Mouse (Mus musculus): ENCODE measurements at regions not wholly inside any gene's neighbourhood (a gene's known extent, or its start where the extent isn't known, plus 50 kb on each side); places are given as distances from the start of the nearest gene placed in this dataset.

DNA sequence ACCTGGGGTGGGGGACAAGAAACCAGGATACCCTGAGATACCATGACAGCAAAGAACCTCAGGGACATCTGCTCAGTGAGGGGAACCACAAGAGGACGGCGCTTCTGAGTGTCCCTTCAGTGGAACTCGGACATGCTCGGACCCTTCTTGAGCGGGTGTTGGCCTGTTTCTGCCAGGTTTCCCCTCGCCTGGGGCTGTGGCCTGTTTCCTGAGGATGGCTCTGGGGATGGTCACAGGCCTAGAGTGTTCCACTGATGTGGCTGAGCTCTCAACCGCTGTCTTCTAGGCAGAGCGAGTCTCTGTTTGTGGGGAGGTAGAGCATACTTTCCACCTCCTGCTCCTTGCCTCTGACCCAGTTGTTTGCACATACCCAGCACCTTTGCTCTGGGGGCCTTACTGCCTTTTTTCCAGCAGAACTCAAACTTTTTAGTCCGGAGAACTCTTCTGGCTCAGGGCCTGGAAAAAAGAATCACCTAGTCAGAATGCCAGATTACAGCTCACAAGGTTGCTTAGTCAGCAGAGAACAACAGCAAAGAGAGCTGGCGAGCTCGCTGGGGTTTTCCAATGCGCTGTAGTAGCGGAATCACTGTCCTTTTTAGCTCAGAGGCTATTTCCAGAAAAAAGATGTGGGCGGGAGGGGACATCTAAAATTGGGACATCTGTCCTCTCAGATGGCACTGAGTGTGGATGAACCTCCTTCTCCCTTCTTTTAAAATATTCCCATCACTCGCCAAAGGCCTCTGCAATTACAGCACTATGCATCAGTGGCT is 65.3 kb downstream of the Med10 start:
- Histone ChIP-seq H3K9me3 (replicated peaks) (peaks cover 2% of the 10 kb centered on the region; the same call in 1 of the 2 replicates), H3K9ac (no peak overlapping the region), H3K4me2 (no peak overlapping the region), H3K27me3 (replicated peaks) (no peaks in the 10 kb centered on the region), H3K36me3 (no peaks in the 10 kb centered on the region), H3K4me1 (no peaks in the 10 kb centered on the region), H3K27ac (no peak overlapping the region), H3K4me3 (no peak overlapping the region)
- WGBS (ENCODE audit: insufficient replicate concordance) = 66% methylated on average over 15 of the region's 15 CpGs
- no peak for ATAC-seq

DNA sequence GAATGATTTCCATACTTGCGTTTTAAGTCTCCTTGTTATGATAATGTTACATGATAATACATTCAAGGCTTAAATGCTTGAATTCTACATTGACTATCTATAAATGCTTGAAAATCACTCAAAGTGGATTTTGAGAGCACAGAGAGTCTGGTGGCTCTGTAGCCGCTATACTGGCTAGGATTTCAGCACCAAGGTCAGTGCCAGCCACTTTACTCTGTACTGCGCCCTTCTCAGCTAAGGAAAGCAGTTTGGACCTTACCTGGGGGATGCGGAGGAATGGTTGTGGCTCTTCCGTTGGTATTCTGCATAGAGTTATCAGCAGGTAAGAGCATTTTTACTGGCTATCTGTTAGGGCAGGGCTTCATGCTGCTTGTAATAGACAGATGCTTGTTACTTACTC is 94.3 kb downstream of the Med10 start:
- Histone ChIP-seq H3K4me2 (no peak overlapping the region), H3K9ac (no peak overlapping the region), H3K27ac (no peak overlapping the region), H3K9me3 (replicated peaks) (no peaks in the 10 kb centered on the region), H3K27me3 (replicated peaks) (no peaks in the 10 kb centered on the region), H3K4me3 (no peak overlapping the region), H3K36me3 (no peaks in the 10 kb centered on the region), H3K4me1 (no peaks in the 10 kb centered on the region)
- 22% methylated on average over 5 of the region's 5 CpGs for WGBS (ENCODE audit: insufficient replicate concordance)
- ATAC-seq = no peak

DNA sequence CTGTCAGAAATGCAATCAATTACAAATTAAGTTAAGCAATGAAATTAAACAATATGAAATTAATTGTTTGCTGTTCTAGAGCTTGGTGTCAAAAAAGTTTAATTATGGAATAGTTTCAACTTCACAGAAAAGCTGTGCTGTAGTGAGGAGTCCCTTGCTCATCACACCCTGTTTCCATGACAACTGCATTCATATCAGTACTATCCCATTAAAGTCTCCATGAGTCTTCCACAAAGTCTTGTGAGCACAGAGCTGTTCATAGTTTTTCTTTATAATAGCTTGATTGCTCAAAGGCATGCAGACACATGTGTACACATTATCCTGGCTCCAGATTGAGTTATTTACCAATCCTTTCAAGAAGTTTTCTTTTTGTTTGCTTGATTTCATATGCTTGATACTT is 98.9 kb downstream of the Med10 start:
- H3K27ac ChIP-seq = no peak overlapping the region
- no peaks in the 10 kb centered on the region for H3K4me1 ChIP-seq
- no peak overlapping the region for H3K4me2 ChIP-seq
- ATAC-seq = no peak
- H3K4me3 ChIP-seq = no peak overlapping the region
- no peaks in the 10 kb centered on the region for H3K36me3 ChIP-seq
- H3K9ac ChIP-seq = no peak overlapping the region
- H3K9me3 ChIP-seq (replicated peaks) = no peaks in the 10 kb centered on the region
- H3K27me3 ChIP-seq (replicated peaks) = no peaks in the 10 kb centered on the region

DNA sequence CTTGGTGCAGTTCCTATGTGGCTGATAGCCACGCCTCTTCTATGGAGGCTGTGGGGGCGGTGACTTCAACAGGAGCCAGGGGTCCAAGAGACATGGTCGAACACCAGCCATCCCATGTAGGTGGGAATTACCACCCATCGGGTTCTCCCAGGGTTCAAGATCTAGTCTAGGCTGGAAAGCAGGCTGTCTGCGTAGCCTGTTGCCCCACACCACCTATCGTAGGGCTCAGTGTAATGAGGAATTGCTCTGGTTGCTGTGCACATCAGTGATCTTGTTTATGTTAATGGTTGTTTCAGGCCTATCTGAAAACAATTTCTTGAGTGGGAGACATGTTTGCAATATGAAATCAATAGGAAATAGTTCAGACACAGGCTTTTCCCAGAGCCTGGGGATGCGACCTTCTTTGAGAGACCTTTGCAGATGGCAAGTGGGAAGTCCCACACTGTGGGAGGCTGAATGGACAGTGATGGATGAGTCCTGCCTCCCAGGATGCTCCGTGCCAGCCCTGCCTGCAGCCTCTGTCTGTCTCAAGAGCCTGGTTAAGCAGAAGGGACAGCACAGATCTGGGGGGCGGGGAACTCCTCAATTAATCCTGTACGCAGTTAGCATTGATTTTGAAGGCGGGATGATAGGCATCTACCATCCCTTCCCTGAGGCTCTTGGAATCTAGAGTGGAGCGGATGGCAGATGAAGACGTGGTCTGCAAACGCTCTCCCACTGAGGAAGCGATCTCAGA is 104.8 kb downstream of the Med10 start:
- no peak overlapping the region for H3K9ac ChIP-seq
- no peaks in the 10 kb centered on the region for H3K9me3 ChIP-seq (replicated peaks)
- H3K27ac ChIP-seq = no peak overlapping the region
- ATAC-seq = no peak
- WGBS (ENCODE audit: insufficient replicate concordance) = 64% methylated on average over 15 of the region's 15 CpGs
- H3K27me3 ChIP-seq (replicated peaks) = no peaks in the 10 kb centered on the region
- no peaks in the 10 kb centered on the region for H3K36me3 ChIP-seq
- H3K4me1 ChIP-seq = no peaks in the 10 kb centered on the region
- no peak overlapping the region for H3K4me2 ChIP-seq
- H3K4me3 ChIP-seq = no peak overlapping the region

DNA sequence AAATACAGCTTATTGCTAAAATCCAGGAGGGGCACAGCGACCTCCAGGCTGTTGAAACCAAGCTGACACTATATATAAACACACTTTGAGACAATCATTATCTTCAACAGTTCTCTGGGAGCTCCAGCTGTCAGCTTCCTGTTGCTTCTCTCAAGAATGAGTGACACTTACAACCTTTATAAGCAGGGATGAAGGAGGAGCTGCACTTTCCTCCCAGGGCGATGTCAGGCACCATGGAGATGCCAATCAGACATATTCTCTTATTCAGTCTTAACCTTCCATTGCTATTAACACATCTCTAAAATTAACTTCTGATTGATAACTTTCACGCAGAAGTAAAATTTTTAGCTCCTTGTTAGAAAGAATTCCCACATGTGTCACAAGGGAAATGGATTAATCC is 113.6 kb downstream of the Med10 start:
- H3K4me1 ChIP-seq = no peaks in the 10 kb centered on the region
- no peaks in the 10 kb centered on the region for H3K36me3 ChIP-seq
- H3K4me3 ChIP-seq = no peak overlapping the region
- no peak overlapping the region for H3K9ac ChIP-seq
- ATAC-seq = no peak
- WGBS (ENCODE audit: insufficient replicate concordance) = 54% methylated on average over 3 of the region's 3 CpGs
- no peaks in the 10 kb centered on the region for H3K9me3 ChIP-seq (replicated peaks)
- no peak overlapping the region for H3K4me2 ChIP-seq
- H3K27me3 ChIP-seq (replicated peaks) = no peaks in the 10 kb centered on the region
- H3K27ac ChIP-seq = no peak overlapping the region

DNA sequence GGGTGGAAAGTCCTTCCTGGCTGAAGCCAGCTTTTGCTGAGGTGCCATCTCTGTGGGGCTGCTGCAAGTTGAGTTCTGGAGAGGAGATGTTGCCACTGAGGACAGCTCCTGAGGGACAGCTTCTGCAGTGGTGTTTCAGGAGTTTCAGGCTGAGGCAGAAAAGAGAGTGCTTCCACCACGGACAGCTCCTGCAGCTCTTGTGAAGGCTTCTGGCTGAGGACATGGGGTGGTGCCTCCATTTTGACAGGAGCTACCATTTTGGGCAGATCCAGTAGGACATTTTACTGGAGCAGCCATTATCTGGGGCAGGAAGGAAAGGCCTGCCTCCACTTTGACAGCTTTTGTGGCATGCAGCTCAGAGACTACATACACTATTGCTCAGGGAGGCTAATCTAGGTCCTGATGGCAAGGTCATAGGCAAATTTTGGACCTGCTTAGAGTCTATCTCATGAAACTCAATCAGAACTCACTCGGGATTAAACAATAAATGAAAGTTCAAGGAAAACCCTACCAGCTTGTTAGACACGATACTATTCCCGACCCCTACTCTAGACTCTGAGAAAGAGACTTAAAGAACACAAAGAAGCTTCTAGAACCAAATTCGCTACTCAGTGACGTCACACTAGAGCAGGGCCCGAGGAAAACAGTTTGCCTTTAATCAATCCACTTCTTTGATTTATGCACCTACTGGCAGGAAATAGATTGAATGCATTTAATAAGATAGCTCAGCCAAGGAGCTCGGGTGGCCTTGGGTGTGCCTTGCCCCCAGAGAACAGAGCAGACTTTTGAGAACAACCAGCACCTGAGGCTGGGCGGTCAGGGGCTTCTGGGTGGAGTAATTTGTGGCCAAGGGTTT is 130.7 kb downstream of the Med10 start:
- no peak overlapping the region for H3K4me2 ChIP-seq
- H3K27ac ChIP-seq = no peak overlapping the region
- no peaks in the 10 kb centered on the region for H3K4me1 ChIP-seq
- no peak for ATAC-seq
- no peak overlapping the region for H3K4me3 ChIP-seq
- H3K9ac ChIP-seq = no peak overlapping the region
- H3K27me3 ChIP-seq (replicated peaks) = no peaks in the 10 kb centered on the region
- WGBS (ENCODE audit: insufficient replicate concordance) = 63% methylated on average over 9 of the region's 9 CpGs
- H3K36me3 ChIP-seq = no peaks in the 10 kb centered on the region
- H3K9me3 ChIP-seq (replicated peaks) = 0 out of 2 replicates have a peak, but pooled peaks cover 7% of the 10 kb centered on the region

DNA sequence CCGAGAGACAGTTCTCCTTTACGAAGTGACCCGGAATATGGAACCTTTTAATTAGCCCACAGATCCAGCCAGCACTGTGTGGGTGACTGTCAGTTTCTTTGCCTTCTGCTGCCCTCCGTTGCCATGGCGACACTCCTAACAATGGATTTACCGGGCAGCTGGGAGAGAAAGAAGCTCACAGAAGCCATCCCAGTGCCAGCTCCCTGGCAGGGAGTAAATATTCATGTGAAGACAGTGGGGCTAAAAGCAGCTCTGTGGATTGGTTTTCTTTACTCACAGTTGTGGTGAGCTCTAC is 131.3 kb downstream of the Med10 start:
- no peaks in the 10 kb centered on the region for H3K36me3 ChIP-seq
- 65% methylated on average over 6 of the region's 6 CpGs for WGBS (ENCODE audit: insufficient replicate concordance)
- no peak overlapping the region for H3K9ac ChIP-seq
- H3K4me2 ChIP-seq = no peak overlapping the region
- 0 out of 2 replicates have a peak, but pooled peaks cover 7% of the 10 kb centered on the region for H3K9me3 ChIP-seq (replicated peaks)
- no peaks in the 10 kb centered on the region for H3K27me3 ChIP-seq (replicated peaks)
- no peaks in the 10 kb centered on the region for H3K4me1 ChIP-seq
- no peak for ATAC-seq
- H3K27ac ChIP-seq = no peak overlapping the region
- no peak overlapping the region for H3K4me3 ChIP-seq

DNA sequence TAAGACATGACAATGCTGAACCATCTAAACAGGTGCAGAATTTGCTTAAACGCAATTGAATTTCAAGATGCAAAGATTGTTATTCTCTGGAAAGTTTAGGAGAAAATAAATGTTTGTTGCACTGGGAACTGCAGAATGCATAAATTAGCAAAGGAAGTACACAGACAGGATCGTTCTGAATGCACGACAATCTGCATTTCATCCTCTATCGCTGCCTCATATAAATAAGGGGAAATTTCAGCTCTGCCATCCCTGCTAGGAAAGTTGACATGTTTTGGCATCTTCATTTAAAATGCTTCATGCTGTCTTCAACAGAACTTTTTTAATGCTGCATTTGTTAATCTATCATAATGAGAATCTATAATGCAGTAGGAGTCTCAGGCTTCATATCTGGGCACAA is 137.6 kb downstream of the Med10 start:
- ATAC-seq = no peak
- H3K4me2 ChIP-seq = no peak overlapping the region
- no peaks in the 10 kb centered on the region for H3K36me3 ChIP-seq
- no peak overlapping the region for H3K9ac ChIP-seq
- H3K4me3 ChIP-seq = no peak overlapping the region
- H3K27ac ChIP-seq = no peak overlapping the region
- WGBS (ENCODE audit: insufficient replicate concordance) = 79% methylated on average over 4 of the region's 4 CpGs
- H3K27me3 ChIP-seq (replicated peaks) = no peaks in the 10 kb centered on the region
- no peaks in the 10 kb centered on the region for H3K9me3 ChIP-seq (replicated peaks)
- H3K4me1 ChIP-seq = no peaks in the 10 kb centered on the region

DNA sequence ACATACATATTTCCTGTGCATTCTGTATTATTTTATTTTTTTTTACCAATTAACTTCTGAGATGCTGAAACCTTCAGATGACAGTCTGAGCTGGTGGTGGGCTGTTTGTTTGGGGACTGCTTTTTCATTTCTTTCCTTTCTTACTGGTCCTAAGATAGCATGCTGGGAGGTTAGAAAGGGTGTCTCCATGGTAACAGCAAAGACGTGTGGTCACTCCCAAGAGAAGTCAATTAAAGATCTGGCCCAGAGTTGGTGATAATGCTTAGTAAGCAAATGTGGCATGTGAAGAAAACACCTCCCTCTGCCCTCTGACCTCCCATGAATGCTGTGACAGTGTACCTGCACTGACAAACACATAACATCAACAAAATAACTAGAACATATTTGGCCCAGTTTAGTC is 142.5 kb downstream of the Med10 start:
- 25% methylated on average over 1 of the region's 1 CpGs for WGBS (ENCODE audit: insufficient replicate concordance)
- ATAC-seq = no peak
- no peak overlapping the region for H3K9ac ChIP-seq

DNA sequence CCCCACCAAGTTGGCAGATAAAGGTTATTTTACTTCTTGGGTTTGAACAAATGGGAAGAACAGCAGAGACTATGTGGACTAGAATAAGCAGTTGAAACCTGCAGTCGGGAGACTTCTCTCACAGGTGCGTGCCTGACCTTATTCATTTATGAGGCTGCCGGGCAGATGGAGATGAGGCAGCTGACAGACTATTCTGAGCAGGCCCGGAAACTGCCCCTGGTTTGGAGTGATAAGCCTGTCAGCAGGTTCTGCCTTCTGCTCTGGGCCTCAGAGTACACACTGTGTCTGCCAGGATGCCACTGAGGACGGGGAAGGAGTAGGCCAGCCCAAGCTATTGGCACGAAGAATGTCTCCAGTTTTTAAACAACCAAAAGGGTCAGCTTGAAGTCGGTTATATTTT is 144.4 kb downstream of the Med10 start:
- Histone ChIP-seq H3K27me3 (replicated peaks) (no peaks in the 10 kb centered on the region), H3K9me3 (replicated peaks) (no peaks in the 10 kb centered on the region), H3K4me3 (no peak overlapping the region), H3K4me1 (no peaks in the 10 kb centered on the region), H3K9ac (no peak overlapping the region), H3K36me3 (no peaks in the 10 kb centered on the region), H3K4me2 (no peak overlapping the region), H3K27ac (no peak overlapping the region)
- ATAC-seq = no peak
- 53% methylated on average over 7 of the region's 7 CpGs for WGBS (ENCODE audit: insufficient replicate concordance)

More for the DNA sequence above, 142.5 kb downstream of the Med10 start:
- Histone ChIP-seq H3K4me1 (no peaks in the 10 kb centered on the region), H3K4me3 (no peak overlapping the region), H3K4me2 (no peak overlapping the region), H3K9me3 (replicated peaks) (no peaks in the 10 kb centered on the region), H3K27ac (no peak overlapping the region), H3K27me3 (replicated peaks) (no peaks in the 10 kb centered on the region), H3K36me3 (no peaks in the 10 kb centered on the region)

DNA sequence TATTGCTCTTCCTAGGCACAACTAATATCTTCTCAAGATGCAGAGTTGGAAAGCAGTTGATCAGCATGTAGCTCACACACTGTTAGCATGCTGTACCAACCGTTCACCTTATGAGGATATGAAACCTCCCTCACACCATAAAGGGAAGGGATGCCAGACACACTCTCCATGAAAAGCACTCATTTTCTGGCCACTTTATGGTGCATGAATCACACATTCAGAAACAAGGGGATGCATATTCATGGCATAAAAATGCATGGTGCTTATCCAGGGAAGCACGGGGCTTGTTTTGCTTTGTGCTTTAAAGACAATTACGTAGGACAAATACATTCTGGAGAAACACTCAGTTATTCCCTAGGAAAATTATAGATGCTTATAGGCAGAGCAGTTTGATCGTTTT is 149.9 kb downstream of the Med10 start:
- no peaks in the 10 kb centered on the region for H3K4me1 ChIP-seq
- ATAC-seq = no peak
- no peak overlapping the region for H3K9ac ChIP-seq
- 57% methylated on average over 4 of the region's 4 CpGs for WGBS (ENCODE audit: insufficient replicate concordance)
- no peak overlapping the region for H3K4me3 ChIP-seq
- H3K9me3 ChIP-seq (replicated peaks) = no peaks in the 10 kb centered on the region
- H3K27me3 ChIP-seq (replicated peaks) = no peaks in the 10 kb centered on the region
- H3K36me3 ChIP-seq = no peaks in the 10 kb centered on the region
- H3K27ac ChIP-seq = no peak overlapping the region
- H3K4me2 ChIP-seq = no peak overlapping the region

DNA sequence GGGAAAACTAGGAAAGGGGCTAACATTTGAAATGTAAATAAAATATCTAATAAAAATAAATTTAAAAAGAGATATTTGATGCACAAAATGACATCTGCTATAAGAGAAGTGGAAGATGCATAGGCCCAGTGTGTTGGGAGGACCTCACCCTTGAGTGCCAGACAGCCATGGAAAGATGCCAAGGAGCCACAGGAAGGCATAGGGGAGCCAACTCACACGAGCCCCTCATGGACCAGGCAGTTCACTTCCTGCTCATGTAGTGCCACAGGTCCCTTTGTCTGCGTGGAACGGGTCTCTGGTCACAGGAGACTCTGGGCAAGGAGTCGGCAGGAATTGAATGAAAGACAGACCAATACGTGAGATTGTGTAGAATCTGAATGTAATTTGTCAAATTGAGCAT is 152.0 kb downstream of the Med10 start:
- ATAC-seq = no peak
- no peak overlapping the region for H3K27ac ChIP-seq
- WGBS (ENCODE audit: insufficient replicate concordance) = 57% methylated on average over 5 of the region's 5 CpGs

More for the DNA sequence above, 152.0 kb downstream of the Med10 start:
- no peaks in the 10 kb centered on the region for H3K27me3 ChIP-seq (replicated peaks)
- H3K4me2 ChIP-seq = no peak overlapping the region
- no peaks in the 10 kb centered on the region for H3K9me3 ChIP-seq (replicated peaks)
- H3K36me3 ChIP-seq = no peaks in the 10 kb centered on the region
- H3K9ac ChIP-seq = no peak overlapping the region
- H3K4me1 ChIP-seq = no peaks in the 10 kb centered on the region
- H3K4me3 ChIP-seq = no peak overlapping the region
